Mouse (Mus musculus) ES-E14 (cell line): ENCODE results near the gene Iqca.

Source experiments
- CHD2 ChIP-seq: IDR thresholded peaks from 2 replicates; pipeline ENCODE4 v1.6.1; 2014; ENCODE audit warnings: mild to moderate bottlenecking, low read depth, low read length, inconsistent platforms
- HCFC1 ChIP-seq: IDR thresholded peaks from 2 replicates; pipeline ENCODE4 v1.6.1; 2012; ENCODE audit warnings: low read length, inconsistent platforms, borderline replicate concordance; ENCODE audit not compliant: insufficient read depth
- MAFK ChIP-seq: IDR thresholded peaks from 2 replicates; pipeline ENCODE4 v1.6.1; 2014; ENCODE audit warnings: mild to moderate bottlenecking, low read depth, low read length, inconsistent platforms; ENCODE audit not compliant: insufficient read depth
- ZC3H11A ChIP-seq: IDR thresholded peaks from 2 replicates; pipeline ENCODE4 v1.6.1; 2012; ENCODE audit warnings: low read depth, mild to moderate bottlenecking, inconsistent platforms, low read length, borderline replicate concordance
- ZNF384 ChIP-seq: IDR thresholded peaks from 2 replicates; pipeline ENCODE4 v1.6.1; 2012; ENCODE audit warnings: low read depth, low read length, inconsistent platforms

DNA sequence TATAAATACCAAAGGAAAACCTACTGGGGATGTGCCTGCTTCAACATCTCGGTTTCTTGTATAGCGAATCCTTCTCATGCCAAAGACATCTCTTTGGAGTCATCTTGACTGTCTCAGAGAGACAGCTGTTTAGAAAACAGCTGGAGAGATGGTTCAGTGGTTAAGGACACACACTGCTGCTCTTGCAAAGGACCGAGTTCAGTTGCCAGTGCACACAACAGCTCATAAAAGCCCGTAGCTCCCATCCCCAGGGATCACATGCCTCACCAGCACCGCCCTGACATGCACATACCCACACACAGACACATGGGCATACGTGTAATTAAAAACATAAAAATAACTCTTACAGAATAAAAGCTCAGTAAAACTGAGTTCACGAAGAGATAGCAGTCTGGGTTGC lies 10.0 kb upstream of the Iqca start:
- TF ChIP-seq ZC3H11A (no peak), HCFC1 (no peak), ZNF384 (no peak), CHD2 (no peak), MAFK (no peak)
